Mouse (Mus musculus): ENCODE results near the gene Gm49711. TPM values are rescaled to one million over a fixed set of nuclear protein-coding genes. Genes with fewer than 3 reads are reported as not detected.

The Gm49711 gene
- polyA plus RNA-seq, 1 experiment = not detected

GRCm38 (mm10) chr16:92179306-92179705, 121.2 kb downstream of the Gm49711 start:
- no peaks in the 10 kb centered on the region for H3K27me3 ChIP-seq (ENCODE audit: control insufficient read depth, insufficient read depth, low read length)
- peaks cover 11% of the 10 kb centered on the region for H3K4me1 ChIP-seq (ENCODE audit: control insufficient read depth, insufficient read depth, low read length)
- H3K27ac ChIP-seq (ENCODE audit: control insufficient read depth, insufficient read depth, low read depth, low read length) = no peak overlapping the region
- H3K36me3 ChIP-seq (ENCODE audit: control insufficient read depth, insufficient read depth, low read length) = no peaks in the 10 kb centered on the region
- TF ChIP-seq POLR2A (IDR thresholded peaks at IDR 0.05; ENCODE audit: control insufficient read depth, low read depth, low read length) = no peak
- no peak for TF ChIP-seq CTCF (IDR thresholded peaks at IDR 0.05; ENCODE audit: control insufficient read depth, insufficient read depth, insufficient replicate concordance, low read depth, low read length)
- no peak overlapping the region for H3K4me3 ChIP-seq (ENCODE audit: control insufficient read depth, low read depth, low read length)

GRCm38 (mm10) chr16:92183477-92183876, 125.4 kb downstream of the Gm49711 start:
- H3K27me3 ChIP-seq (ENCODE audit: control insufficient read depth, insufficient read depth, low read length) = no peaks in the 10 kb centered on the region
- H3K27ac ChIP-seq (ENCODE audit: control insufficient read depth, insufficient read depth, low read depth, low read length) = no peak overlapping the region
- no peaks in the 10 kb centered on the region for H3K36me3 ChIP-seq (ENCODE audit: control insufficient read depth, insufficient read depth, low read length)

GRCm38 (mm10) chr16:92190603-92191002, 132.5 kb downstream of the Gm49711 start:
- no peak overlapping the region for H3K4me3 ChIP-seq (ENCODE audit: control insufficient read depth, low read depth, low read length)
- no peaks in the 10 kb centered on the region for H3K4me1 ChIP-seq (ENCODE audit: control insufficient read depth, insufficient read depth, low read length)
- no peak for TF ChIP-seq CTCF (IDR thresholded peaks at IDR 0.05; ENCODE audit: control insufficient read depth, insufficient read depth, insufficient replicate concordance, low read depth, low read length)
- no peak for TF ChIP-seq POLR2A (IDR thresholded peaks at IDR 0.05; ENCODE audit: control insufficient read depth, low read depth, low read length)

More at GRCm38 (mm10) chr16:92183477-92183876, 125.4 kb downstream of the Gm49711 start:
- Histone ChIP-seq H3K4me3 (ENCODE audit: control insufficient read depth, low read depth, low read length) (no peak overlapping the region), H3K4me1 (ENCODE audit: control insufficient read depth, insufficient read depth, low read length) (peaks cover 11% of the 10 kb centered on the region)
- TF ChIP-seq POLR2A (IDR thresholded peaks at IDR 0.05; ENCODE audit: control insufficient read depth, low read depth, low read length) (no peak), CTCF (IDR thresholded peaks at IDR 0.05; ENCODE audit: control insufficient read depth, insufficient read depth, insufficient replicate concordance, low read depth, low read length) (no peak)

GRCm38 (mm10) chr16:92195094-92195493, 137.0 kb downstream of the Gm49711 start:
- H3K27ac ChIP-seq (ENCODE audit: control insufficient read depth, insufficient read depth, low read depth, low read length) = no peak overlapping the region
- H3K36me3 ChIP-seq (ENCODE audit: control insufficient read depth, insufficient read depth, low read length) = no peaks in the 10 kb centered on the region
- H3K4me3 ChIP-seq (ENCODE audit: control insufficient read depth, low read depth, low read length) = no peak overlapping the region
- H3K27me3 ChIP-seq (ENCODE audit: control insufficient read depth, insufficient read depth, low read length) = no peaks in the 10 kb centered on the region
- no peak for TF ChIP-seq POLR2A (IDR thresholded peaks at IDR 0.05; ENCODE audit: control insufficient read depth, low read depth, low read length)
- TF ChIP-seq CTCF (IDR thresholded peaks at IDR 0.05; ENCODE audit: control insufficient read depth, insufficient read depth, insufficient replicate concordance, low read depth, low read length) = no peak
- H3K4me1 ChIP-seq (ENCODE audit: control insufficient read depth, insufficient read depth, low read length) = no peaks in the 10 kb centered on the region

More at GRCm38 (mm10) chr16:92190603-92191002, 132.5 kb downstream of the Gm49711 start:
- Histone ChIP-seq H3K27ac (ENCODE audit: control insufficient read depth, insufficient read depth, low read depth, low read length) (no peak overlapping the region), H3K27me3 (ENCODE audit: control insufficient read depth, insufficient read depth, low read length) (no peaks in the 10 kb centered on the region), H3K36me3 (ENCODE audit: control insufficient read depth, insufficient read depth, low read length) (no peaks in the 10 kb centered on the region)

GRCm38 (mm10) chr16:92196741-92197331, 138.7 kb downstream of the Gm49711 start:
- H3K36me3 ChIP-seq (ENCODE audit: control insufficient read depth, insufficient read depth, low read length) = no peaks in the 10 kb centered on the region
- no peaks in the 10 kb centered on the region for H3K4me1 ChIP-seq (ENCODE audit: control insufficient read depth, insufficient read depth, low read length)
- no peaks in the 10 kb centered on the region for H3K27me3 ChIP-seq (ENCODE audit: control insufficient read depth, insufficient read depth, low read length)
- H3K4me3 ChIP-seq (ENCODE audit: control insufficient read depth, low read depth, low read length) = no peak overlapping the region
- no peak for TF ChIP-seq POLR2A (IDR thresholded peaks at IDR 0.05; ENCODE audit: control insufficient read depth, low read depth, low read length)
- no peak for TF ChIP-seq CTCF (IDR thresholded peaks at IDR 0.05; ENCODE audit: control insufficient read depth, insufficient read depth, insufficient replicate concordance, low read depth, low read length)
- no peak overlapping the region for H3K27ac ChIP-seq (ENCODE audit: control insufficient read depth, insufficient read depth, low read depth, low read length)

GRCm38 (mm10) chr16:92200615-92201014, 142.5 kb downstream of the Gm49711 start:
- TF ChIP-seq CTCF (IDR thresholded peaks at IDR 0.05; ENCODE audit: control insufficient read depth, insufficient read depth, insufficient replicate concordance, low read depth, low read length) = no peak
- TF ChIP-seq POLR2A (IDR thresholded peaks at IDR 0.05; ENCODE audit: control insufficient read depth, low read depth, low read length) = no peak
- no peak overlapping the region for H3K4me3 ChIP-seq (ENCODE audit: control insufficient read depth, low read depth, low read length)
- H3K27ac ChIP-seq (ENCODE audit: control insufficient read depth, insufficient read depth, low read depth, low read length) = no peak overlapping the region
- no peaks in the 10 kb centered on the region for H3K4me1 ChIP-seq (ENCODE audit: control insufficient read depth, insufficient read depth, low read length)
- no peaks in the 10 kb centered on the region for H3K27me3 ChIP-seq (ENCODE audit: control insufficient read depth, insufficient read depth, low read length)
- H3K36me3 ChIP-seq (ENCODE audit: control insufficient read depth, insufficient read depth, low read length) = no peaks in the 10 kb centered on the region

- H3K27ac ChIP-seq (ENCODE audit: control insufficient read depth, insufficient read depth, low read depth, low read length) = no peak overlapping the region
- no peaks in the 10 kb centered on the region for H3K36me3 ChIP-seq (ENCODE audit: control insufficient read depth, insufficient read depth, low read length)
- H3K4me1 ChIP-seq (ENCODE audit: control insufficient read depth, insufficient read depth, low read length) = no peaks in the 10 kb centered on the region
- H3K4me3 ChIP-seq (ENCODE audit: control insufficient read depth, low read depth, low read length) = no peak overlapping the region
- no peak for TF ChIP-seq POLR2A (IDR thresholded peaks at IDR 0.05; ENCODE audit: control insufficient read depth, low read depth, low read length)
- no peak for TF ChIP-seq CTCF (IDR thresholded peaks at IDR 0.05; ENCODE audit: control insufficient read depth, insufficient read depth, insufficient replicate concordance, low read depth, low read length)
- H3K27me3 ChIP-seq (ENCODE audit: control insufficient read depth, insufficient read depth, low read length) = no peaks in the 10 kb centered on the region
Observed at GRCm38 (mm10) chr16:92203599-92203998, 145.5 kb downstream of the Gm49711 start.
